Mouse (Mus musculus) inflammation-experienced regulatory T-cells, adult 6 months (primary cell): ENCODE measurements around the gene Adam12. TPM values are rescaled to one million over a fixed set of nuclear protein-coding genes. Genes with fewer than 3 reads are reported as not detected.

ENCODE experiments used
- ATAC-seq: one replicate; pipeline ENCODE4 v1.8.0; 2017
- polyA plus RNA-seq, 3 experiments: library from polyadenylated mRNA; unstranded; fragments of 100-300 nt; shearing (Covaris generic); gene quantifications; one replicate each; pipeline ENCODE4 v1.2.1; 2017

Gene Adam12
- polyA plus RNA-seq, 3 experiments from 2014 or later, result 0.87 to 2.3 (median 1.6) TPM

GRCm38 (mm10) chr7:133862723-133863122, 369.2 kb downstream of the Adam12 start:
- no peak for ATAC-seq

GRCm38 (mm10) chr7:133862233-133862632, 369.7 kb downstream of the Adam12 start:
- ATAC-seq, result no peak

GRCm38 (mm10) chr7:133859548-133859947, 372.4 kb downstream of the Adam12 start:
- ATAC-seq, result no peak

- no peak for ATAC-seq
Observed at GRCm38 (mm10) chr7:133858506-133858905, 373.4 kb downstream of the Adam12 start.

GRCm38 (mm10) chr7:133856278-133856677, 375.7 kb downstream of the Adam12 start:
- ATAC-seq, result no peak

- no peak for ATAC-seq
Observed at GRCm38 (mm10) chr7:133850735-133851134, 381.2 kb downstream of the Adam12 start.

- ATAC-seq, result no peak
Observed at GRCm38 (mm10) chr7:133848180-133848579, 383.8 kb downstream of the Adam12 start.

GRCm38 (mm10) chr7:133847175-133847574, 384.8 kb downstream of the Adam12 start:
- ATAC-seq, result no peak

- no peak for ATAC-seq
Observed at GRCm38 (mm10) chr7:133842079-133842478, 389.9 kb downstream of the Adam12 start.

- ATAC-seq, result no peak
Observed at GRCm38 (mm10) chr7:133839546-133839945, 392.4 kb downstream of the Adam12 start.

Other genes with a start within 250 kb of the Adam12 start
- not detected for gene D7Ertd443e, start 153.5 kb upstream of the Adam12 start, polyA plus RNA-seq